Mouse (Mus musculus): ENCODE results near the gene Asic5. TPM values are rescaled to one million over a fixed set of nuclear protein-coding genes. Genes with fewer than 3 reads are reported as not detected.

Asic5 gene
- polyA plus RNA-seq (2014; fragmentation: Illumina TruSeq; extraction: RNeasy Lipid Tissue Mini Kit (QIAGEN cat#74804)), result not detected

GRCm38 (mm10) chr3:81981990-81982389, at the start of gene Asic5:
Asic5 (plus strand) TSS chr3:81982290.

GRCm38 (mm10) chr3:81976102-81976501, 6.0 kb upstream of the Asic5 start, which contains the start of gene Tdo2:
Tdo2 (minus strand) TSS chr3:81976202.

Other genes with a start within 250 kb of the Asic5 start
- 105 TPM for gene Ctso, start 49.7 kb upstream of the Asic5 start, polyA plus RNA-seq (2014; fragmentation: Illumina TruSeq; extraction: RNeasy Lipid Tissue Mini Kit (QIAGEN cat#74804))
- gene Tdo2, start 6.1 kb upstream of the Asic5 start, polyA plus RNA-seq (2014; fragmentation: Illumina TruSeq; extraction: RNeasy Lipid Tissue Mini Kit (QIAGEN cat#74804)), result 0.20 TPM
- gene Gucy1b1, start 92.4 kb downstream of the Asic5 start, polyA plus RNA-seq (2014; fragmentation: Illumina TruSeq; extraction: RNeasy Lipid Tissue Mini Kit (QIAGEN cat#74804)), result 36.9 TPM
- gene Gucy1a1, start 163.5 kb downstream of the Asic5 start, polyA plus RNA-seq (2014; fragmentation: Illumina TruSeq; extraction: RNeasy Lipid Tissue Mini Kit (QIAGEN cat#74804)), result 146 TPM

All from ovary, adult 10 weeks (tissue).